Mouse (Mus musculus) common myeloid progenitor, adult 5-6 weeks (primary cell): ENCODE measurements at regions not wholly inside any gene's neighbourhood (a gene's known extent, or its start where the extent isn't known, plus 50 kb on each side); places are given as distances from the start of the nearest gene placed in this dataset.

ENCODE experiments used
- ATAC-seq: replicated peaks from 2 replicates; pipeline ENCODE4 v1.8.0; 2016; ENCODE audit warnings: low read depth, mild to moderate bottlenecking, moderate TSS enrichment, inconsistent platforms; ENCODE audit not compliant: poor library complexity, severe bottlenecking

DNA sequence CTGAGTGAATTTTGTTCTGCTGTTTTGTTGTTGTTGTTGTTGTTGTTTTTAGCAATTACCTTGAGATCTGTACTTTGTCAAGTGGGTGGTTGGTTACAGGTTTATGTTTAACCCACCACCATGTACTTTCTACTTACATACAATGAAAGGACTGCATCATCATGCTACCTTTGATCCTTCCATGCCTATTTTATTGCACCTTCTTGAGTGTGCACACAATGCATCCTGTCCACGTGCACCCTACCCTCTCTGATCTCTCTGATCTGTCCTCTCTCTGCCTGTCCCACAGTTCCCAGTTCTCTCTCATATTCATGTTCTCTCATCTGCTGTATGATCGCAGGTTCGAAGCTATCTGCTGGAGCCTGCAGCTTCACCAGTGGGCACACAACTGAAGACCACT is 59.9 kb upstream of the Gas1 start:
- ATAC-seq, result no peak

DNA sequence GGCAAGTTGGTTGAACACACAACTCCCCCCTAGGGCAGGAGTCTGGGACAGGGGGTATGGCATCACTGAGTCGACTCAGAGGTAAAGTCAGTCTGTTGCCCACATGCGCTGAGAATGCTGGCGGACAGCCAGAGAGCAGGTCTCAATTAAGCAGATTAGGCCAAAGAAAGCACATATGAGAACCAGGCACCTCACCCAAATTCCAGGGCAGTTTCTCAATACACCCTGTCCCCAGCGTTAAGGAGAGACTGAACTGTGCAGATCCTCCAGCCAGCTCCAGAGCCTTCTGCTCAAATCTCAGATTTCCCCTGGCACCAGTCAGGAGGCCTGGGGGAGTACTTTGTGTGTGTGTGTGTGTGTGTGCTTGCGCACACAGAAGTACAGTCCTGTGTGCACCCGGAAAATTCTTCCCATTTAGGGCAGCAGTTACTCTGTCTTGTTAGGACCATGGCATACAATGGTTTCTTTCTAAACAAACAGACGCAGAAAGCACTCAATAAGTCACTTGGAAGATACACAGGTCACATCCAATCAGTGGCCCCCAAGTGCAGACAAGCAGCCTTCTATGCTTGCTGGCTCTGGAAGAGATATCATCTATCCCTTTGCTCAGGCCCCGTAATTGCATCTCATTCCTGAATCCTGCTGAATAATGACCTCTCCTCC is 65.4 kb upstream of the Gas1 start:
- no peak for ATAC-seq

DNA sequence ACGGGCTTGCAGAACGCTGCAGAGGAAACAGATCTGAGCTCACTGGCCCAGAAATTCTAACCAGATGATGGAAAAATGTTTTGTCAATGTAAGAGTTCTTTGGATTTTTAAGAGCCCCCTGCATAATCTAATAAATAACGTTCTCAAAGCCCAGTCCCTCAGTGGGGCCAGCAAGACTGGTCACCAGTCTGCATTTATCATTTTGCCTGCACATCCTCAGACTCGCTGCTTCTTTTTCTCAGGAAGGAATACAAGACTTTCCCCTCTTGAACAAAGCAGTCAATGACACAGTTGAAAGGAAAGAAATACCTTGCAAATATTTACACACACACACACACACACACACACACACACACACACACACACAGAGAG is 65.9 kb upstream of the Gas1 start:
- ATAC-seq, result no peak

DNA sequence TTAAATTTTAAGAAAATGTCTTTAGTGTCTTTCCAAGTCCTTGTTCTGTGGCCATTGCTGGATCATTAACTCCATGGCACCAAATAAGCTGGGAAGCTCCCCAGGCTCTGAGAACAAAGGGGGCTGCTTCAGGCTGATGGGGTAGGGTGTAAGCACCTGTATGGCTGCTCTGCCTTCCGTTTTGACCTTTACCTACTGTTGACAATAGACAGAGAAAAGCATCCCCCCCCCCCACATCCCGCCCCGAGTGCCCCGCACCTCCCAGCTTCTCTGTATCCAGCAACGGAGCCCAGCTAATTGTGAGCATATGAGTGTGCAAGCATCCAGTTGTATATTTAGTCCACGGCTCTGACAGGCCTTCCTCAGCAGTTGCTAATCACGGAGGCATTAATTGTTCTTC is 78.0 kb upstream of the Gas1 start:
- ATAC-seq, result no peak

DNA sequence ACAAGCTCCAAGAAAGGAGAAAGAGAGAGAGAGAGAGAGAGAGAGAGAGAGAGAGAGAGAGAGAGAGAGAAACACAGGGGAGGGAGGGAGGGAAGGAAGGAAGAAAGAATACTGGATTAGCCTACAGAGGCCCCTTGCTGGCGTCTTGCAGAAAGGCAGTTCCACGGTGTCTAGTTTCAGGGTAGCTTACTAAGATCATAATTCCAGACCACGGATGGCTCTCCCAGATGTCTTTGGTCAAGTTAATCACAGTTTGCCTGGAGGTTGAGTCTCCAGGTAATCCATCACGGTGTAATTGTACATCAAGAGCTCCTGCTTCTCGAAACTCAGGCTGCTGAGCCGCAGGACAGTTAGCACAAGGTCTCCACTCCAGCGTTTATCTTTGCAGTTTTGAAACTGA is 78.5 kb upstream of the Gas1 start:
- ATAC-seq, result no peak

DNA sequence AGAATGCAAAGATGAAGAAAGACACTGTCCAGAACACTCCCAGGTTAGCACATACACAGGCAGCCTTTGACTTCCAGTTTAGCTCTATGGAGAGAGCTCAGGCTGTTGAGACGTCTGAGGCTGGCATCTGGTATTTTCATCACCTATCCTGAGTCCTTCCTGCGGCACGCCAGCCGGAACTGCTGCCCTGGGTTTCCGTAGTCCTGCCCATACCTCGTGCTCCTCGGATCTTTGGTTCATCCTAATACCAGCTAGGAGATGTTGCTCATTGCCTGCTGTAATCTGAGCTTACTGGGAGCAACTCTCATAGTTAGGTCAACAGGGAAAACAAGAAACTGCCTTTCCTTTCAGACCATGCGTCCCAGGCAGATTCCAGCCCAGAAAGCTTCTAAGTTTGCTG is 79.8 kb upstream of the Gas1 start:
- no peak for ATAC-seq

DNA sequence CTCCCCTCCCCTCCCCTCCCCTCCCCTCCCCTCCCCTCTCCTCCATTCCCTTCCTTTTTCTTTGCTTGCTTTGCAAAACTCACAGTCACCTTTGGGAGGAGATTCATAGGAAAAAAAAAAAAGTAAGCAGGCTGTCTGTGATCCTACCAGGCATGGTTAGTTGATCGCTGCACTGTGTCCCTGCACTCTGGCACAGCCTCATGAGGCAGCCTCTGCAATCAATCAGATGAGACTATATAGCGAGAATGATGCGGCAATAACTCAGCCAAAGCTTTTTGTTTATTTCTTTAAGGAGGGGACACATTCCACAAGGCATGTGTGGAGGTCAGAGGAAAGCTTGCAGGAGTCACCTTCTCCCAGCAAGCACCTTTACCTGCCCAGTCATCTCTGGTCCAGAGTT is 80.7 kb upstream of the Gas1 start:
- ATAC-seq, result no peak

DNA sequence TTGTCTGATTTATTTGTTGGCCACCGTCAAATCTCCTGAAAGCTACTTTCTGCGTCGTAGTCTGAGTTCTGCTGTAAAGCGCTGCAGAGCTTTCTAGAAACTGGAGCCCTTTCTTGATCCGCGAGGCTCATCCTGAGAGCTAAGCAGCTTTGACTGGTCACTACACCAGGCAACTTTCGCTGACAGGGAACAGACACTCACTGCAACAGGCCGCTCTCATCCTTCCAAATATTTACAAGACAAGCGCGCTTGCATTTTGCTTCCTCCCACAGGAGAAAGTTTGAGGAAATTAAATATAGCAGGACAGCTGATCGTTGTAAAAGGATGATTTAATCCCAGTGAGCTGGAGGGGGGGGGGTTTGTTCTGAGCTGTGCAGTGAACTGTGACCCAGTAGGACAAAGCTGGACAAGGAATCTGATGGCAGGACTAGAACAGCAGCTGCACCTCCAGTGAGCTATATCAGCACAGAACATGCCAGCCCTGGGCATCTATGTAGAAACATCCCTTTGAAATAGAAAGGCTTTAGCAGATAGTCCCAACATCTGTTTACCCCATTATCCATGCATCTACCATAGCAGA is 85.4 kb upstream of the Gas1 start:
- no peak for ATAC-seq

DNA sequence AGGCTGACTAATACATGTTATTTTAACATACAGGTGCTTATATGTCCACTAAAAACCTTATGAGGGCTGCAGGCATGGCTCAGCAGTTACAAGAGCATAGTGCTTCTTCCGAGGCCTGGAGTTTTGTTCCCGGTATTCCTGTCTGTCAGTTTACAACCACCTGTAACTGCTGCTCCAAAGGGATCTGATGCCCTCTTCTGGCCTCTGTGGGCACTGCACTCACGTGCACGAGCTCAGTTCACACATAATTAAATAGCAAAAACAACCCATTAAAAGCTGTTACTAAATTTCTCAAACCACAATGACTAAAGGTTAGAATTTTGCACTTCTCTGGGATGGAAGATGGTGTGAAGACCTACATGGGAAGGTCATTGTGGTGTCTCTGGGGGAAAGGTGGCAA is 87.3 kb upstream of the Gas1 start:
- no peak for ATAC-seq

DNA sequence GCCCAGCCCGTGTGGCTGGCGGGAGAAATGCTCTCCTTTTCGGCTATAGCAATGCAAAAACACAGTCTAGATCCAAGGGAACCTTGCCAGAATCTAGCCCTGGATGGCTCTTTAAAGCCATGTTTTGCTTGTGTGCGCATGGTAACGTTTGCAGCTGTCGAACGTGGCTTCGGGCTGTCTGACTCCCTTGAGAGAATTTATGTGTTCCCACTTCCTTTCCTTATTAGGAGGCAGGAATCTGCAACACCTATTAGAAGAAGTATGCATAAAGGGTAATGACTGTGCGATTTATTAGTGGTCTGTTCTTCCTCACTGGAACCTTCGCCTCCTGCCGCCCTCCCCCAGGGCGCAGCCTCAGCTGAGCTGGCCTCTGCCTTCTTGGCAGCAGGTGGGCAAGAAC is 90.4 kb upstream of the Gas1 start:
- ATAC-seq, result peak; percentile 52

DNA sequence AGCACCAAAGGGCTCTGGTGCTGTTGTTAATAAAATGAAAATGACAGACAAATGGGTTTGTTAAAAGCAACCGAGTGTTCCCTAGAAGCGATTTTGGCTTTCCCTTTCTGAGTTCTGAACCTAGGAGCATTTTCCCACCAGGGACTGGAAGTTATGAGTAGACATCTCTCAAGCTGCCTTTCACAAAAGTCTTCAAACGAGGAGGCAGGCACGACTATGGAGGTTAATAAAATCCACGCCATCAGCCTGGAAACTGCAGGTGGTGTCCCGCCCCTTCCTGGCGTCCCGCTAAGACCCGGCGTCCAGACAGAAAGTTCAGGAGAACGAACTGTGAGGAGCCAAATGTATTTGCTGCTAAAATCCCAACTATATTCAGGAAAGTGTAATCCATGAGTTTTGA is 91.1 kb upstream of the Gas1 start:
- no peak for ATAC-seq

DNA sequence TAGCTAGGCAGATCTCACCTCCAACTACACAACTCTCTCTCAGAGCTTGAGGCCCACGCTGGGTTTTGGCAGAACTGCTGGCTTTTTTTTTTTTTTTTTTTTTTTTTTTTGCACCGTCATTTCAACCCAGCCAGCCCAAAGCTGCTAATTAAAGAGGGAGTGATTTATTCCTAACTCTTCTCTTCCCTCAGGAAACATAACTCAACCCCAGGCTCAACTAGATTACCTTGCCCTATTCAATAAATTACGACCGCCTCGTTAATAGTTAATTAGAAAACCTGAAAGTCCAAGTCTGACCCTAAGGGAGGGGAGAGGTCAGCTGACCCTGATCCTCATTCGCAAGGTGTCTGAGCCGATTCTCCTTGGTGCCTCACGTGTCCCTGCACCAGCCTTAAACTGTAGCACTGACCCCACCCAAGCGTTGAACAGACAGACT is 92.3 kb upstream of the Gas1 start:
- no peak for ATAC-seq

DNA sequence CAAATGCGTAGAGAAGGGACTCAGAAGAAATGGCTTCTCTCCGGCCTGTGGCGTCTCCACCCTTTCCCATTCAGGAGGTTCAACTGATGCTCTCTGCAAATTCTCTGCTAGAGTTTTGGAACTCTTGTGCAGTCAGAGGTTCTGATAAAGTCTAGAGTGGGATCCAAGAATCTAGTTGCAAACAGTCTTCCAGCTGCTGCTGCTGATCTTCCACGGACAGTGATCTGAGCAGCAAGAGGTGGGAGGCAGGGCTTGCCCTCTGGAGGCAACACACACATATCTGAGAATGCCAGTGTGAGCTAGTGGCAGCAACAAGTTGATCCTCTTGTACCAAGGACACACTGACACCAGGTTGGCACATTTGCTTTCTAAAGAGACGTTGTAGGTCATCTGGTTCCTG is 93.4 kb upstream of the Gas1 start:
- no peak for ATAC-seq

DNA sequence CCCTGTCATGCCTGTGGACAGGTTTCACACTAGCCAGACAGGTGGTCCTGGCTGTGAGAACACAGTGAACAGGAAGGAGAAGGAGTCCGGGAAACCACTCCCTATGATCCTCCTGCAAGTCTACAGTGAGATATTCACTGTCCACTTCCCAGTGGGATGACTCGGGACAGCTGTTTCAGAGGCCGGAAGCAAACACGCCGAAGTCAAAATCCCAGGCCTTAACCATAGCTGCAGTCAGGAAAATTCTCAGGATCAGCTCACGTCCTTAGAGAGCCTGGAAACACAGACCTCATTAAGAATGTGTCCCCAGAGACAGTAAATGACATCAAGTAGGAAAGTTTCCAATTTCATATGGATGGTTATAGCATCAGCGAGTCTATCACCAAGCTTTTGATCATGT is 96.2 kb upstream of the Gas1 start:
- ATAC-seq, result no peak

DNA sequence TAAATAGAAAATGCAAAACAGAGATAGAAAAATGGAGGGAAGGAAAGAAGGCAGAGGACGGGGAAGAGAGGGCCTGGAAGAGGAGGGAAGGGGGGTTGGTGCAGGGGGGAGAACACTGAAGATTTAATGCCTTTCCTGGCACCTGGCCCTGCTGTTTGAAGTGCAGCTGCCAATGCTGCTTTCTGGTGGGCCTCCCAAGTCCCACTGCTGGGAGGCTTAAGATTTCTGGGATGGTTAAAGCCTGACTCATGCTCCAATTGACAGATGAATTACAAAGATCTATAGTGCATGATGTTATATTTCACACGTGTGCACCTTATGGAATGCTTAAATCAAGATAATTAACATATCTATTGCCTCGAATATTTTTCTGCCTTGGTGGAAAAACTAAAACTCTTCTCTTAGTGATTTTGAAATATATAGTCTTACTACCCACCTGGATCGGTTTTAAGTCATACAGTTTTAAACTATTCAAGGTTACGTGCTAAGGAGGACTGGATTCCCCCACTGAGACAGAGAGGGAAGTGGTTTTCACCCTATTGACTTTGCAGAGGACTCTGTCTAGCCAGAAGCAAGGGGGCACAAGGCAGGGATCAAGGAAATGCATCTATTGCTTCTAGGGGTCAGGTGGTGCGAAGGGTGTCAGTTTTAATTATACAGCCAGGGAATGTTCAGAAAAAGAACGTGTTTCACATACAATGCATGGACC is 105.5 kb upstream of the Gas1 start:
- no peak for ATAC-seq

DNA sequence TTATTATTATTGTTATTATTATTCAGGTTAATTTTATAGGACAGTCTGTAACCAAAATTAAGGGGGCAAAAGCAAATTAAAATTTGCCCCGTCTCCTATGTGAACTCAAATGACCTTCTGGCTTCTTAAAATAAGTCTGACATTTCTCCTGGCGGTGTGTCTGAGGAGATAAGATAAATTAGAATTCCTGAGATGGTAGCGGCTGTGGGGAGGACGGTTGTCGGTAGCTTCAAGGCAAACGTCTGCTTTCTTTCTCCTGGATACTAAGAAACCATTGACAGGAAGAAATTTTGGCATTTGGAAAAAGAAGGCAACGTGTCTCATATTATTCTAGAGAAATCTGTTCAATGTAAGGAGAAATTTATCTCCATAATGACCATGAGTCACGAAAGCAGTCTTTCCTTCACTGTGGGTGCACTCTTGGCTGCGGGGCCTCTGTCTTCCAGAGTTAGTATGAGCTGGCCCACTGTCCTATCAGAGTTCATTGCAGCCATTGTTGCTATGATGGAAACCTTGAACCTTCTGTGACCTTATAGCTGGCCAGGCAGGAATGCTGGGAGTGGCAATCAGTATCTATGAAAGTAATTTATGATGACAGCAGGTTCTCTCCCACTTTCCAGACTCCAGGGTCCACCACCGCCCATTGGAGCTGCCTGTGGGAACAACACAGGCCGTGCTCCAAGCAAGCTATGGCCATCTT is 109.5 kb upstream of the Gas1 start:
- ATAC-seq, result no peak

DNA sequence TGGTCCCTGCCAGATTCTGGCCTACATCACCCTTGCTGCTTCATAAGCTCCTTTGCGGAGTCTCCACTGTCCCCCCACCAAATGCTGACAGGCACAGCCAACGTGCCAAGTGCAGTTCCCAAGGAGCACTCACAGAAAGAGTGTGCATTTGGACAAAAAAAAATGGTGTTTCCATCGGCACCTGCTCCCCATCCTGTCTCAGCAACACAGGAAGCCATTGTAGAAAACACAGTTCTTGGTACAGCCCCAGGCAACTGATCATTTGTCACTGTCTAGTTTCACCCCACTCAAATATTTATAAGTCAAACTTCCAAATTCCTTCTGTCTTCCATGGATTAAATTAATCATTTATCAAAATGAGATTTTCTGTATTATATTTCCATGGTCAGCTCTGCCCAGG is 112.5 kb upstream of the Gas1 start:
- ATAC-seq, result no peak

DNA sequence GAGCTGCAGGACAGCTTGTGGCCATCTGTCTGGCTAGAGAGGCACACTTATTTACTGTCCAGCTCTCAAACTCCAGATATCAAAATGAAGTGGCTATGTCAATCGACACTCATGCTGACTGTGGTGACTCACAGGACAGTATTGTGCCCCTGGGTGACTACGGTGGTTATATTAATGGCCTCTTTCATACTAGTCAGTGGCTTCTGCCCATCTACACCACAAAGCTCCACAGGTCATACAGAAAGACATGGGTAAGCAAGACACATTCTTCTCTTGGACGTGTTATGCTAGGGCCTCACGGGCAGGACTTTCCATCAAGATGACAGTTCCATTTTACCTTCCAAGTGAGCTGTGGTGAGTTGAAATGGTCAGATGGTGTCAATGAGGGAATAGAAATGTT is 113.7 kb upstream of the Gas1 start:
- no peak for ATAC-seq

DNA sequence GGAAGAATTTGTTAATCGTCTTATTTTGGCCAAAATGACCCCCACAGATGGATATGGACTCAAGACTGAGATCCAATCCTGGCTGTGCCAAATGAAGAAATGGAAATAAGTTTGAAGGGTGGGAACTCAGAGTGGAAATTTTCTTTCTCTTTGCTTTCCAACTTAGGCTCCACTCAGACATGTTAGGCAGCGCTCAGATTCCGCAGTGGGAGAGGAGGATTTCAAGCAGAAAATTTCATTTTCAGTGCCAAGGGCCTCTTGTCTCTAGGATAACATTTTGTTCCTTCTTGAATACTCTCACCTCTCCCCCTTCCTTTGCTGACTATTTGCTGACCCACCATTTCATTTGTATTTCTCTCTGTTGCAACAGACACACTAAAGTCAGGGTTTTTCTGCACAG is 114.2 kb upstream of the Gas1 start:
- ATAC-seq, result no peak

DNA sequence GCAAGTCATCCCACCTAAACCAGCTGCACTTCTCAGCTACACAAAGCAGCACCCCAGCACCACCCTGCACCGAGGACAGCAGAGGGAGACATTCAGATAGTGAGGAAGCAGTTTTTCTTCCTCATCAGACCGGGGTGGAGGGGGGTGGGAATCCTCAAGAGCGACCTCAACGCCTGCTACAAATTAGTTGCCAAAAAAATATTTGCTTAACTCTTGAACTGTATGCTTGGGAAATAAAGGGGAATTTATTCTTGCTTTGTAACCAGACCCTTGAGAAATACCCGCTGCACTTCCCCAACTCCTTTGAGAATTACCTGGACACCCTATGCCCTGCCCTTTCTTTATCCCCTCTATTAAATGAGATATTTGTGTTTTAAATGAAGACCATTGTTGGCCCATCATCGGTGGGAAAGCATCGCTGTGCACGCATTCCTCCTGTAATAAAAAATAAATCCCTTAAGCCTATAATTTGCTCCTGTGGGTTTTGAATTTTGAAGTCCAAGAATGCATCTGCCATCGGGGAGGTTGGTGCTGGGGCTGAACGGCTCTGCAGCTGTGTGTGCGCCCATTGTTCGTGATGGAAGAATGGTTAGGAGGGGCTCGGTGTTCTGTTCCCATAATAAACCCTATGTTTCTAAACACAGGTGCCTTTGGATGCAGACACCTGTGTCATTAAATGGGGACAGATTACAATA is 119.2 kb upstream of the Gas1 start:
- no peak for ATAC-seq

DNA sequence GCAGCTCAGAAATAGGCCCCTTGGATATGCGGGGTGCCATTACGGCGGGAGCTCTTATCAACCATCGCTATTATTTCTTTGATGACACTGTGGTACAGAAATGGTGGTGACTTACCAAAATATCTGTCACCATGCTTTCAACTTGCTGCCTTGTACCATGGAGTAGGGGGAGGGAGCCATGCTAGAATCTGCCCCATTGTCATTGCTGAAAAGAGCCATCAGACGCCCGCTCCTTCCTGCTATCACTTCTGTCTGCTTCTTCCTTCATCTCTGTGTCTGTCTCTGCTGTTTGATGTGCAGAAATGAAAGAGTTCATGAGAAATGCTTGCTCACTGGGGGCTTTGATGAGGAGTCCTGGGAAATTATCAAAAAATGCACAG is 119.7 kb upstream of the Gas1 start:
- no peak for ATAC-seq
